Mouse (Mus musculus): Measurements from ENCODE around the gene Atl1. TPM values are rescaled to one million over a fixed set of nuclear protein-coding genes. Genes with fewer than 3 reads are reported as not detected.
A peak's percentile ranks its signal among the peaks of the same experiment; 100 is the strongest.

The Atl1 gene
- polyA plus RNA-seq, 1 experiment from 2014 or later: 53.8 TPM

GRCm38 (mm10) chr12:69965644-69966043 lies 73.2 kb downstream of the Atl1 start:
- Histone ChIP-seq H3K9ac (no peak overlapping the region), H3K27me3 (no peaks in the 10 kb centered on the region), H3K4me1 (no peaks in the 10 kb centered on the region), H3K4me3 (replicated peaks) (no peak overlapping the region), H3K9me3 (no peaks in the 10 kb centered on the region), H3K36me3 (replicated peaks) (peaks cover 77% of the 10 kb centered on the region), H3K4me2 (no peak overlapping the region), H3K27ac (no peak overlapping the region)
- no peak for ATAC-seq (ENCODE audit: low FRiP score)
- whole genome bisulfite sequencing: 85% methylated on average over 3 of the region's 3 CpGs

GRCm38 (mm10) chr12:69966071-69966470 lies 73.7 kb downstream of the Atl1 start:
- 93% methylated on average over 5 of the region's 5 CpGs for WGBS
- Histone ChIP-seq H3K4me3 (replicated peaks) (no peak overlapping the region), H3K36me3 (replicated peaks) (peaks cover 78% of the 10 kb centered on the region), H3K9me3 (no peaks in the 10 kb centered on the region), H3K9ac (no peak overlapping the region), H3K4me2 (no peak overlapping the region), H3K4me1 (no peaks in the 10 kb centered on the region), H3K27ac (no peak overlapping the region), H3K27me3 (no peaks in the 10 kb centered on the region)
- ATAC-seq (ENCODE audit: low FRiP score): no peak

GRCm38 (mm10) chr12:69967112-69967511 lies 74.7 kb downstream of the Atl1 start:
- no peak overlapping the region for H3K9ac ChIP-seq
- peaks cover 79% of the 10 kb centered on the region for H3K36me3 ChIP-seq (replicated peaks)
- ATAC-seq (ENCODE audit: low FRiP score): no peak
- no peak overlapping the region for H3K4me3 ChIP-seq (replicated peaks)
- no peaks in the 10 kb centered on the region for H3K4me1 ChIP-seq
- no peaks in the 10 kb centered on the region for H3K9me3 ChIP-seq
- WGBS: 90% methylated on average over 6 of the region's 6 CpGs
- H3K4me2 ChIP-seq: no peak overlapping the region
- no peak overlapping the region for H3K27ac ChIP-seq
- H3K27me3 ChIP-seq: no peaks in the 10 kb centered on the region

- H3K4me1 ChIP-seq: no peaks in the 10 kb centered on the region
- no peaks in the 10 kb centered on the region for H3K9me3 ChIP-seq
- no peaks in the 10 kb centered on the region for H3K27me3 ChIP-seq
- 68% methylated on average over 5 of the region's 5 CpGs for WGBS
- H3K9ac ChIP-seq: no peak overlapping the region
- no peak overlapping the region for H3K4me3 ChIP-seq (replicated peaks)
- H3K4me2 ChIP-seq: no peak overlapping the region
- ATAC-seq (ENCODE audit: low FRiP score): no peak
- H3K36me3 ChIP-seq (replicated peaks): peaks cover 72% of the 10 kb centered on the region
- no peak overlapping the region for H3K27ac ChIP-seq
Observed at GRCm38 (mm10) chr12:69968154-69968553, 75.7 kb downstream of the Atl1 start.

GRCm38 (mm10) chr12:69973666-69974065 lies 81.3 kb downstream of the Atl1 start:
- Histone ChIP-seq H3K36me3 (replicated peaks) (peaks cover 44% of the 10 kb centered on the region), H3K27me3 (no peaks in the 10 kb centered on the region), H3K4me2 (no peak overlapping the region), H3K4me1 (peaks cover 7% of the 10 kb centered on the region), H3K9ac (no peak overlapping the region), H3K27ac (no peak overlapping the region), H3K9me3 (no peaks in the 10 kb centered on the region), H3K4me3 (replicated peaks) (no peak overlapping the region)
- no peak for ATAC-seq (ENCODE audit: low FRiP score)

GRCm38 (mm10) chr12:69976688-69977087 lies 84.3 kb downstream of the Atl1 start:
- Histone ChIP-seq H3K4me3 (replicated peaks) (no peak overlapping the region), H3K36me3 (replicated peaks) (peaks cover 35% of the 10 kb centered on the region), H3K27me3 (no peaks in the 10 kb centered on the region), H3K27ac (no peak overlapping the region), H3K4me1 (peaks cover 7% of the 10 kb centered on the region), H3K9ac (no peak overlapping the region), H3K4me2 (no peak overlapping the region), H3K9me3 (no peaks in the 10 kb centered on the region)
- 90% methylated on average over 6 of the region's 6 CpGs for WGBS
- ATAC-seq (ENCODE audit: low FRiP score): no peak

GRCm38 (mm10) chr12:69977376-69977998 lies 85.1 kb downstream of the Atl1 start:
- H3K27me3 ChIP-seq: no peaks in the 10 kb centered on the region
- no peak overlapping the region for H3K9ac ChIP-seq
- no peak overlapping the region for H3K27ac ChIP-seq
- WGBS: 83% methylated on average over 9 of the region's 9 CpGs
- no peaks in the 10 kb centered on the region for H3K9me3 ChIP-seq
- no peak overlapping the region for H3K4me3 ChIP-seq (replicated peaks)
- peaks cover 35% of the 10 kb centered on the region for H3K36me3 ChIP-seq (replicated peaks)
- ATAC-seq (ENCODE audit: low FRiP score): no peak
- H3K4me2 ChIP-seq: no peak overlapping the region
- H3K4me1 ChIP-seq: peaks cover 7% of the 10 kb centered on the region

- no peak for ATAC-seq (ENCODE audit: low FRiP score)
- Histone ChIP-seq H3K9me3 (no peaks in the 10 kb centered on the region), H3K4me2 (no peak overlapping the region), H3K9ac (no peak overlapping the region), H3K27me3 (no peaks in the 10 kb centered on the region), H3K4me3 (replicated peaks) (no peak overlapping the region), H3K36me3 (replicated peaks) (peaks cover 44% of the 10 kb centered on the region), H3K27ac (no peak overlapping the region), H3K4me1 (peaks cover 13% of the 10 kb centered on the region)
- WGBS: 67% methylated on average over 5 of the region's 5 CpGs
Observed at GRCm38 (mm10) chr12:69982874-69983273, 90.5 kb downstream of the Atl1 start.

GRCm38 (mm10) chr12:69985546-69985945 lies 93.1 kb downstream of the Atl1 start:
- no peak for ATAC-seq (ENCODE audit: low FRiP score)
- Histone ChIP-seq H3K9me3 (no peaks in the 10 kb centered on the region), H3K4me1 (peaks cover 13% of the 10 kb centered on the region), H3K4me3 (replicated peaks) (peak overlapping the region; percentile 90), H3K27ac (no peak overlapping the region), H3K4me2 (peak overlapping the region; percentile 75), H3K27me3 (0 out of 2 replicates have a peak, but pooled peaks cover 2% of the 10 kb centered on the region), H3K9ac (peak overlapping the region; percentile 95; the same call in 1 of the 2 replicates), H3K36me3 (replicated peaks) (peaks cover 32% of the 10 kb centered on the region)
- 43% methylated on average over 4 of the region's 4 CpGs for WGBS

GRCm38 (mm10) chr12:69986241-69986762 lies 93.9 kb downstream of the Atl1 start:
- Histone ChIP-seq H3K4me3 (replicated peaks) (peak overlapping the region; percentile 90), H3K4me1 (peaks cover 13% of the 10 kb centered on the region), H3K27me3 (0 out of 2 replicates have a peak, but pooled peaks cover 2% of the 10 kb centered on the region), H3K4me2 (peak overlapping the region; percentile 75), H3K27ac (peak overlapping the region; percentile 87), H3K9me3 (no peaks in the 10 kb centered on the region), H3K9ac (peak overlapping the region; percentile 95), H3K36me3 (replicated peaks) (peaks cover 26% of the 10 kb centered on the region)
- peak; percentile 54 for ATAC-seq (ENCODE audit: low FRiP score)
- WGBS: under 1% methylated on average over 36 of the region's 36 CpGs

- under 1% methylated on average over 80 of the region's 102 CpGs for WGBS
- H3K9ac ChIP-seq: peak within 1 kb of the TSS; percentile 95
- peaks cover 22% of the 10 kb centered on the region for H3K36me3 ChIP-seq (replicated peaks)
- H3K27me3 ChIP-seq: 0 out of 2 replicates have a peak, but pooled peaks cover 2% of the 10 kb centered on the region
- peak; percentile 94 for ATAC-seq (ENCODE audit: low FRiP score)
- peak within 1 kb of the TSS; percentile 75 for H3K4me2 ChIP-seq
- peak within 1 kb of the TSS; percentile 87 for H3K27ac ChIP-seq
- no peaks in the 10 kb centered on the region for H3K9me3 ChIP-seq
- H3K4me1 ChIP-seq: peaks cover 13% of the 10 kb centered on the region
- H3K4me3 ChIP-seq (replicated peaks): peak within 1 kb of the TSS; percentile 90
Observed at GRCm38 (mm10) chr12:69986786-69987497, 94.5 kb downstream of the Atl1 start, which contains the start of gene Sav1. Gene Sav1, minus strand, starts transcription at chr12:69987002.

GRCm38 (mm10) chr12:69995382-69995781 lies 103.0 kb downstream of the Atl1 start:
- no peaks in the 10 kb centered on the region for H3K4me1 ChIP-seq
- H3K27ac ChIP-seq: no peak overlapping the region
- H3K36me3 ChIP-seq (replicated peaks): no peaks in the 10 kb centered on the region
- ATAC-seq (ENCODE audit: low FRiP score): no peak
- H3K9ac ChIP-seq: no peak overlapping the region
- H3K4me2 ChIP-seq: no peak overlapping the region
- H3K27me3 ChIP-seq: no peaks in the 10 kb centered on the region
- 56% methylated on average over 3 of the region's 3 CpGs for WGBS
- no peaks in the 10 kb centered on the region for H3K9me3 ChIP-seq
- no peak overlapping the region for H3K4me3 ChIP-seq (replicated peaks)

Data from forebrain, embryonic 12.5 days (tissue).